Mouse (Mus musculus) bone marrow, adult 2 months (tissue): Measurements from ENCODE around the gene Sh3bp5.

Experiments used
- CTCF ChIP-seq: fragments of 200-500 bp; IDR thresholded peaks from 2 replicates; pipeline ENCODE4 v1.5.1; 2011; ENCODE audit warnings: low read length, control low read depth; ENCODE audit not compliant: control insufficient read depth, insufficient read depth
- POLR2A ChIP-seq: fragments of 200-500 bp; IDR thresholded peaks from 2 replicates; pipeline ENCODE4 v1.6.1; 2011; ENCODE audit warnings: low read depth, mild to moderate bottlenecking, control low read depth, low read length, borderline replicate concordance; ENCODE audit not compliant: control insufficient read depth

GRCm38 (mm10) chr14:31398819-31399218 lies 37.1 kb downstream of the Sh3bp5 start:
- no peak for TF ChIP-seq CTCF
- TF ChIP-seq POLR2A, result no peak
